28 mouse cellular contexts compared by ENCODE assay signal in the genomic region with DNA sequence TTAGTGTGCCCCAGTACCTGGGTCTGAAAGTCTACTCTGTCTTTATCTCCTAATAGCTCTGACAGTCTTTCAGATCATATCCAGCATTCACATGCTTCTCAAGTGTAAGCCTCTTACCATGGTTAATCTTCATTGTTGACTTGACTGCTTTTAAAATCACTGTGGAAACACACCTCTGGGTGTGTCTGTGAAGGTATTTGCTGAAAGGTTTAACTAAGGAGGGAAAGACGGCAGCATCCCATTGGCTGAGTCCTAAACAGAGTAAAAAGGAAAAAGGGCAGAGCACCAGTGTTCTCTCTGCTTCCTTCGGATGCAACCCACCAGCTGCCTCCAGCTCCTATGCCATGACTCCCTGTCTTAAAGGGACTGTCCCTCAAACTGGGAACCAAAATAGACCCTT.
A peak's percentile ranks its signal among the peaks of the same experiment; 100 is the strongest.
DNase-seq lines count a peak whose midpoint lies in the region; ATAC-seq and TF ChIP-seq lines count a peak whose summit lies in the region.
"Had no signal": no experiment of that assay in that cellular context is flagged by ENCODE, and none has a peak within 500 bp of the region (broad histone marks: within the 10 kb centered on the region; RNA-seq: fewer than 3 reads in every experiment).

No protein-coding gene starts in this region.

- no peaks in the 10 kb centered on the region for H3K9me3 ChIP-seq in heart, embryonic 12.5 days (replicated peaks)
- no peaks in the 10 kb centered on the region for H3K9me3 ChIP-seq in stomach, embryonic 14.5 days (ENCODE audit: control insufficient read depth, low read depth, low read length)
- H3K9me3 ChIP-seq in stomach, postnatal 0 days (ENCODE audit: control insufficient read depth, low read length), result no peaks in the 10 kb centered on the region
- H3K9me3 ChIP-seq: embryonic facial prominence, embryonic 13.5 days; forebrain, embryonic 10.5 days; forebrain, embryonic 13.5 days; G1E; heart, embryonic 13.5 days had no signal

- TF ChIP-seq CTCF in stomach, postnatal 0 days (IDR thresholded peaks at IDR 0.05; ENCODE audit: low read depth), result no peak

- no peak overlapping the region for H3K9ac ChIP-seq in heart, embryonic 12.5 days
- no peak overlapping the region for H3K9ac ChIP-seq in stomach, embryonic 14.5 days (replicated peaks; ENCODE audit: low read depth, low read length)
- H3K9ac ChIP-seq in stomach, postnatal 0 days (ENCODE audit: low read length), result no peak overlapping the region
- H3K9ac ChIP-seq: embryonic facial prominence, embryonic 13.5 days; forebrain, embryonic 13.5 days; heart, embryonic 13.5 days; hindbrain, embryonic 14.5 days had no signal

- 69% methylated on average over 2 of the region's 2 CpGs for WGBS in heart, embryonic 12.5 days
- 65% methylated on average over 2 of the region's 2 CpGs for WGBS in stomach, embryonic 14.5 days
- 47% methylated on average over 2 of the region's 2 CpGs for WGBS in stomach, postnatal 0 days

- DNase-seq in heart, adult 11 months, result peak; percentile 27
- peak; percentile 10 for DNase-seq in R1 (ENCODE audit: low read depth, low spot score)
- no peak for DNase-seq in stomach, postnatal 0 days (ENCODE audit: low spot score)
- no peak for DNase-seq in right cerebral cortex, postnatal 36 days (ENCODE audit: low spot score in 2 of 2)
- no peak for DNase-seq in left cerebral cortex, adult 11 months (ENCODE audit: low spot score)
- DNase-seq: adrenal gland, adult 2 months; adrenal gland, postnatal 14 days; B cell, adult 2 months; cerebellum, adult 11 months; cerebellum, adult 2 months; cerebellum, adult 9-11 months; cerebellum, postnatal 25 days; gastrocnemius, postnatal 14 days; heart, adult 18-20 months; heart, postnatal 14 days; heart, postnatal 4 days had no signal

- ATAC-seq in heart, embryonic 12.5 days (ENCODE audit: insufficient number of reproducible peaks, low FRiP score), result no peak
- peak; percentile 84 for ATAC-seq in stomach, embryonic 14.5 days (ENCODE audit: insufficient number of reproducible peaks, insufficient read depth, low FRiP score, low read depth)
- peak; percentile 79 for ATAC-seq in stomach, postnatal 0 days (ENCODE audit: low FRiP score, low TSS enrichment)
- ATAC-seq: forebrain, embryonic 13.5 days; forebrain, embryonic 16.5 days; hindbrain, postnatal 0 days; Patski had no signal

- H3K27ac ChIP-seq in heart, embryonic 12.5 days (ENCODE audit: poor library complexity, severe bottlenecking), result no peak overlapping the region
- 0 out of 2 replicates have a peak overlapping the region, but pooled peaks have one; percentile 10 for H3K27ac ChIP-seq in stomach, embryonic 14.5 days (ENCODE audit: low read length)
- H3K27ac ChIP-seq in stomach, postnatal 0 days (replicated peaks), result no peak overlapping the region
- H3K27ac ChIP-seq: embryonic facial prominence, embryonic 13.5 days; forebrain, embryonic 10.5 days; forebrain, embryonic 13.5 days; heart, embryonic 13.5 days; hindbrain, embryonic 14.5 days; hindbrain, postnatal 0 days had no signal

- H3K4me1 ChIP-seq in heart, embryonic 12.5 days (replicated peaks), result no peaks in the 10 kb centered on the region
- no peaks in the 10 kb centered on the region for H3K4me1 ChIP-seq in stomach, embryonic 14.5 days (ENCODE audit: control insufficient read depth, insufficient read depth, low read length)
- no peaks in the 10 kb centered on the region for H3K4me1 ChIP-seq in stomach, postnatal 0 days (replicated peaks; ENCODE audit: control insufficient read depth, insufficient read depth)
- H3K4me1 ChIP-seq: forebrain, embryonic 10.5 days; forebrain, embryonic 13.5 days; heart, embryonic 13.5 days had no signal

- no peak for TF ChIP-seq EP300 in stomach, postnatal 0 days (optimal IDR thresholded peaks at IDR 0.05)

- H3K4me3 ChIP-seq in heart, embryonic 12.5 days, result no peak overlapping the region
- no peak overlapping the region for H3K4me3 ChIP-seq in stomach, embryonic 14.5 days (ENCODE audit: low read depth, low read length)
- H3K4me3 ChIP-seq in stomach, postnatal 0 days (ENCODE audit: low read depth, low read length), result no peak overlapping the region
- H3K4me3 ChIP-seq: embryonic facial prominence, embryonic 13.5 days; forebrain, embryonic 10.5 days; forebrain, embryonic 13.5 days; heart, embryonic 13.5 days had no signal

- H3K27me3 ChIP-seq in heart, embryonic 12.5 days (replicated peaks), result no peaks in the 10 kb centered on the region
- H3K27me3 ChIP-seq in stomach, embryonic 14.5 days (ENCODE audit: control insufficient read depth, insufficient read depth, low read length), result no peaks in the 10 kb centered on the region
- no peaks in the 10 kb centered on the region for H3K27me3 ChIP-seq in stomach, postnatal 0 days (ENCODE audit: control insufficient read depth, insufficient read depth, low read length)
- H3K27me3 ChIP-seq: CH12.LX; embryonic facial prominence, embryonic 13.5 days; heart, embryonic 13.5 days; Patski had no signal

- H3K36me3 ChIP-seq in heart, embryonic 12.5 days, result no peaks in the 10 kb centered on the region
- no peaks in the 10 kb centered on the region for H3K36me3 ChIP-seq in stomach, embryonic 14.5 days (ENCODE audit: control insufficient read depth, insufficient read depth, low read length)
- H3K36me3 ChIP-seq in stomach, postnatal 0 days (ENCODE audit: control insufficient read depth, insufficient read depth, low read length), result no peaks in the 10 kb centered on the region
- H3K36me3 ChIP-seq: embryonic facial prominence, embryonic 13.5 days; forebrain, embryonic 10.5 days; G1E; heart, embryonic 13.5 days had no signal

- no peak overlapping the region for H3K4me2 ChIP-seq in heart, embryonic 12.5 days
- H3K4me2 ChIP-seq in stomach, embryonic 14.5 days (replicated peaks; ENCODE audit: low read depth, low read length), result no peak overlapping the region
- H3K4me2 ChIP-seq in stomach, postnatal 0 days (replicated peaks; ENCODE audit: low read depth), result no peak overlapping the region
- H3K4me2 ChIP-seq: embryonic facial prominence, embryonic 13.5 days; forebrain, embryonic 13.5 days; heart, embryonic 13.5 days; hindbrain, embryonic 14.5 days had no signal

Comparison
In these comparisons a context has a peak if more than half of its experiments do, and no peak if none do; other contexts are left out.
1. DNase-seq: peak in heart, adult 11 months (single experiment) and R1 (single experiment); none in stomach, postnatal 0 days (single experiment), right cerebral cortex, postnatal 36 days (0 of 2) and left cerebral cortex, adult 11 months (single experiment).